Mouse (Mus musculus) brain, embryonic 14.5 days (tissue): ENCODE measurements at regions not wholly inside any gene's neighbourhood (a gene's known extent, or its start where the extent isn't known, plus 50 kb on each side); places are given as distances from the start of the nearest gene placed in this dataset.
A peak's percentile ranks its signal among the peaks of the same experiment; 100 is the strongest.

Source experiments
- DNase-seq: peaks from one replicate; pipeline ENCODE4 v3.0.0-alpha.2; 2011; ENCODE audit warnings: low read depth
- CTCF ChIP-seq: fragments of 200-500 bp; IDR thresholded peaks from 2 replicates; pipeline ENCODE4 v1.5.1; 2012; ENCODE audit warnings: inconsistent platforms, mild to moderate bottlenecking, moderate library complexity, borderline replicate concordance; ENCODE audit not compliant: insufficient read depth, insufficient read length; ENCODE audit errors: extremely low read depth
- POLR2A ChIP-seq: fragments of 200-500 bp; IDR thresholded peaks from 2 replicates; pipeline ENCODE4 v1.6.1; 2012; ENCODE audit warnings: mild to moderate bottlenecking, inconsistent platforms, borderline replicate concordance; ENCODE audit not compliant: poor library complexity, insufficient read depth, insufficient read length, severe bottlenecking; ENCODE audit errors: extremely low read depth

- no peak for TF ChIP-seq CTCF
- no peak for TF ChIP-seq POLR2A
- DNase-seq: no peak
These were observed 93.9 kb upstream of the Rps6ka3 start for GRCm38 (mm10) chrX:159116210-159116609.

- TF ChIP-seq CTCF (no peak), POLR2A (no peak)
- DNase-seq: no peak
These were observed 69.6 kb upstream of the Rps6ka3 start for GRCm38 (mm10) chrX:159140554-159140953.

- TF ChIP-seq CTCF: no peak
- TF ChIP-seq POLR2A: no peak
- DNase-seq: no peak
These were observed 66.8 kb upstream of the Rps6ka3 start for GRCm38 (mm10) chrX:159143278-159143677.

GRCm38 (mm10) chrX:159144674-159145073 lies 65.4 kb upstream of the Rps6ka3 start:
- no peak for TF ChIP-seq POLR2A
- no peak for TF ChIP-seq CTCF
- no peak for DNase-seq

- DNase-seq: no peak
- TF ChIP-seq POLR2A: no peak
- no peak for TF ChIP-seq CTCF
These were observed 64.9 kb upstream of the Rps6ka3 start for GRCm38 (mm10) chrX:159145212-159145611.

- TF ChIP-seq POLR2A: no peak
- no peak for DNase-seq
These were observed 54.3 kb upstream of the Rps6ka3 start for GRCm38 (mm10) chrX:159155786-159156185.

GRCm38 (mm10) chrX:159156976-159157375 lies 53.1 kb upstream of the Rps6ka3 start:
- peak; percentile 2 for DNase-seq
- no peak for TF ChIP-seq POLR2A
- TF ChIP-seq CTCF: no peak

- TF ChIP-seq CTCF (no peak), POLR2A (no peak)
- no peak for DNase-seq
These were observed 50.4 kb upstream of the Rps6ka3 start for GRCm38 (mm10) chrX:159159727-159160126.
